Mouse (Mus musculus) cerebellum, postnatal 36 days (tissue): Measurements from ENCODE around the gene Tubb2b.
"Not testable (repeated sequence)": the region's sequence is repeated elsewhere in the genome, so short reads cannot be mapped to it uniquely, and the experiment has no call there.

Experiments
- DNase-seq, 2 experiments: peaks; one replicate each; pipeline ENCODE4 v3.0.0; 2021 to 2022; ENCODE audit warnings: mixed read lengths in 2 of 2

Tubb2b gene

GRCm38 (mm10) chr13:34105364-34105763 lies 24.9 kb downstream of the Tubb2b start:
- DNase-seq: no peak

- DNase-seq: no peak
Observed at GRCm38 (mm10) chr13:34101908-34102307, 28.4 kb downstream of the Tubb2b start.

- no peak for DNase-seq
Observed at GRCm38 (mm10) chr13:34101247-34101646, 29.0 kb downstream of the Tubb2b start.

- DNase-seq: no peak
Observed at GRCm38 (mm10) chr13:34100733-34101132, 29.5 kb downstream of the Tubb2b start.

GRCm38 (mm10) chr13:34097086-34097485 lies 33.2 kb downstream of the Tubb2b start:
- DNase-seq: no peak

GRCm38 (mm10) chr13:34096455-34096854 lies 33.8 kb downstream of the Tubb2b start:
- DNase-seq: no peak

- no peak for DNase-seq
Observed at GRCm38 (mm10) chr13:34095542-34096435, 34.5 kb downstream of the Tubb2b start.

GRCm38 (mm10) chr13:34089358-34089757 lies 40.9 kb downstream of the Tubb2b start:
- no peak for DNase-seq

- no peak for DNase-seq
Observed at GRCm38 (mm10) chr13:34088871-34089288, 41.4 kb downstream of the Tubb2b start.

GRCm38 (mm10) chr13:34088201-34088649 lies 42.0 kb downstream of the Tubb2b start:
- not testable (repeated sequence) for DNase-seq

- no peak for DNase-seq
Observed at GRCm38 (mm10) chr13:34087052-34087812, 43.0 kb downstream of the Tubb2b start.

- DNase-seq: no peak
Observed at GRCm38 (mm10) chr13:34084026-34084750, 46.1 kb downstream of the Tubb2b start.

- no peak for DNase-seq
Observed at GRCm38 (mm10) chr13:34081926-34082325, 48.3 kb downstream of the Tubb2b start.

- no peak for DNase-seq
Observed at GRCm38 (mm10) chr13:34079801-34080200, 50.5 kb downstream of the Tubb2b start.

GRCm38 (mm10) chr13:34078500-34079280 lies 51.6 kb downstream of the Tubb2b start:
- no peak for DNase-seq

- DNase-seq: peak; percentile 85 to 90
Observed at GRCm38 (mm10) chr13:34077492-34078271, 52.6 kb downstream of the Tubb2b start, which contains the start of gene Tubb2a. Gene Tubb2a, minus strand, starts transcription at chr13:34078007.
